Mouse (Mus musculus): ENCODE results near the gene Aktip. TPM values are rescaled to one million over a fixed set of nuclear protein-coding genes. Genes with fewer than 3 reads are reported as not detected.

The Aktip gene
- total RNA-seq, 2 experiments from 2014 or later: 51.7 to 54.2 TPM

DNA sequence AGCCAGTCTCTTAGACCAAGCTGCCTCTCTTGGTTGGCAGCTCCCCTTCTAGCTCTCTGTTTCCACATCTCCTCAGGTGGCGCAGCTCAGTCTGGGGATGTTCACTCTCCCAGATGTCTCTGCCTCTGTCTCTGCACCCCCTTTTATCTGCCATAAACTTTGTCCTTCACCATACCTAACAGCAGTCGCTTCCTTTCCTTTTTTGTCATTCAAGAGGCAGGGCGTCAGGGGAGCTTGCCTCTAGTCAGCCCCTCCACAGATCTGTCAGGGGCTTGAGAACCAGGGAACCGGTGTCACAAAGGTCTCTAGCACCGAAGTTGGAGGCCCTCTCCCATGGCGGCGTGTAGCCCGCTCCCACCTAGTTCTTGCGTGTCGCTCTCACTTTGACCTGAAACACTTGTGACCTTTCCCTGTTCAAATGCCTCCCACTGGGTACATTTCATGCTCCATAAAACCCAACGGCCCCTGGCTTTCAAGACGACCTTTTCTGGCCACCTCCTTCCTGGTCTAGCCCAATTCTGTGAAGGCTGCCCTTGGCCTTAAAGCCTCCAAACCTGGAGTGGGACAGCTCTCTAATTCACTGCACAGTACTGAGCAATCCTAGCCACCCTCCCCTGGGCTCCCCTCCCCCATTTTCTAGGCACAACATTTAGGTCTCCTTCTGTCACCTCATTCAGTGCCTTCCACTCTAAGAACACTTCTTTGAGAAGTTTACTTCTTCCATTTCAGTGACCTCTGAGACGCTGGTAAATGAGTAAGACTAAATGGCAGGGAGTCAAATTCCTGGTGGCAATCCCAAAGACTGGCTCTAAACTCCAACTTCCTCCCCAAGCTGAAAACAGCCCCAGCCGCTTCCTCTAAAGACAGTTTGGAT is 64.2 kb downstream of the Aktip start:
- TF ChIP-seq CTCF (IDR thresholded peaks at IDR 0.05): no peak
- intact Hi-C loops (cut with DNase I): no loop called here
- DNase-seq: no peak
- Histone ChIP-seq H3K27ac (peak overlapping the region; percentile 57), H3K4me3 (no peak overlapping the region)

- Histone ChIP-seq H3K4me3 (peak overlapping the region; percentile 98), H3K27ac (peak overlapping the region; percentile 91)
- intact Hi-C loops (cut with DNase I): no loop called here
- DNase-seq: no peak
- TF ChIP-seq CTCF (IDR thresholded peaks at IDR 0.05): no peak
These were observed 65.1 kb downstream of the Aktip start for GRCm38 (mm10) chr8:91134659-91135058.

DNA sequence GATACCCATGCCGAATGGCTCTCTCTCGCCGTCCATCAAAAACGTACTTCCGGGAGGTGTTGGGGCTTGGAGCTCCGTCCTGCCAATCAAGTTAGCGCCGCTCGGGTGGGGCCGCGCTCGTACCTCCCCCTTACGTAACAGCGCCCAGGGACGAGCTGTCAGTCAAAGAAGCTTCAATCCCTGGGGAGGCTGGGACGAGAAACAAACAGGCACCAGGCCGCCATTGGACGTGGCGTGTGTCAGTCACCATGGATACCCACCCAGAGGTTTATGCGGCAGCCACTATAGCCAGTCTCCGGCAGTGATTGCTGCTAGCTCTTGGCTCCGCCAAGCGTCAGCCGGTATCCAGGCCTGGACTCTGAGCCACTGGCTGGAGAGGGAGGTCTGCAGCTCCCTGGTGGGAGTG is 65.7 kb downstream of the Aktip start:
- H3K4me3 ChIP-seq: peak overlapping the region; percentile 98
- peak; percentile 99 for DNase-seq
- intact Hi-C loops (cut with DNase I): no loop called here
- peak; percentile 33 for TF ChIP-seq CTCF (IDR thresholded peaks at IDR 0.05)
- peak overlapping the region; percentile 91 for H3K27ac ChIP-seq

DNA sequence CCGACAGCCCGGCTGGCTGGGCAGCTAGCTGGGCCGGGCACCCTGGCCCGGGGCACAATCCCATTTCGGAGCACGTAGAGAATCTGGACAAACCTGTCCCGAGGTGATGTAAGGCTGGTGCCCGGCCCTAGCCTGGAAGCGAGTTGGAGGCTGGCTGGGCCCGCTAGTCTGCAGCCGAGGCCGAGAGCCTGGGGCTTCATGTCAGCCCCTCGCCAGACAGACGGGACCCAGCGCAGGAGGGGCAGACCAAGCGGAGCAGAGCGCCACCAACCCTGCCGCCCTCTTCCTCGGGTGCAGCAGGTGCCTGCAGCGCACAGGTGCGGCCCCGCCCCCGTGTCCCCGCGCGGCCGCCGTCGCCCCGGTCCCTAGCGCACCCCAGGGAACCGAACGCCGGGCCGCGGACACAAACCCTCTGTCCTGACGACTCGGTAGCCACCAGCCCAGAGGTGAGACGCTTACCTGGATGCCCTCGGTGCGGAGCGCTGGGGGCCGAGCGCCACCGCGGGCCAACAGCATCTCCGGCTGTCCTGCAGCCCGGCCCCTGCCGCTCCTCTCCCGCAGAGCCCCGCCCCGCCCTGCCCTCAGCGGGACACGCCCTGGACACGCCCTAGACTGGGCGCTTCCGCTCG is 66.2 kb downstream of the Aktip start:
- no peak for TF ChIP-seq CTCF (IDR thresholded peaks at IDR 0.05)
- intact Hi-C loops (cut with DNase I): no loop called here
- Histone ChIP-seq H3K4me3 (peak overlapping the region; percentile 98), H3K27ac (peak overlapping the region; percentile 89)
- DNase-seq: no peak

DNA sequence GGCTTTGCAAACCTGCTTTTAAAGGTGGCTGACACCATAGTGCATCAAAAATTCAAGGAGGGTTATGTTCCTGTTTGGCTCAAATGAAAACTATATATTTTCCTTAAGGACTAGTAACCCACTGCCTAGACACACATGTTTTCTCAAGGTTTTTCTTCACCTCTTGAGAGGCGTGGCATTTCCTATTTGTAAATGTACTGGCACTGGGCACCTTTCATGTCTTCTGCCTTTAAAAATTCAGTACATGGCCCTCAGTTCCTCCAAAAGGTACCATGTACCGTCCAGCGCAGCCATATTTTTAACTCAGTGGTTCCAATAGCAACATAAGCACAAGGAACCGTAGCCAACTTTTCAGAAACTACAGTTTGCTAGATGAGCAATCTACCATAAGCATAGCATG is 67.0 kb downstream of the Aktip start:
- intact Hi-C loops (cut with DNase I): no loop called here
- peak overlapping the region; percentile 98 for H3K4me3 ChIP-seq
- H3K27ac ChIP-seq: 0 out of 2 replicates have a peak overlapping the region, but pooled peaks have one; percentile 89
- DNase-seq: no peak
- TF ChIP-seq CTCF (IDR thresholded peaks at IDR 0.05): no peak

DNA sequence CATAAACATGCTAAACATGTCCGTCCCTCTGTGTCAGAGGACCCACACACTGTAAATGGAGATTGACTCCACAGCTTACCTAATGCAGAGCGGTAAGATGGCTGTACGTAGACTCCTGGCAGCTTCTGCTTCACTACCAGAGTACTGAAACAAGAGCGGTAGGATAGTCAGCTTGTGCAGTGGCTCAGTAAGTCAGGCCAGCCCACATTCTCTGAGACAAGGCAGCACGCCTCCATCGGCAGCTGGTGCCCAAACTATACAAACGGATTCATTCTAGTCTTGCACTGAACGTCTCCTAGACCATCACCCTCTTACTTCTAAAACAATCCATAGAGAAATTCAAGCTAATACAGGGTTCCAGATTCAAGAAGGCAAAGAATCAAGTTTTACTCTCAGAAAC is 73.0 kb downstream of the Aktip start:
- no peak for TF ChIP-seq CTCF (IDR thresholded peaks at IDR 0.05)
- Histone ChIP-seq H3K4me3 (no peak overlapping the region), H3K27ac (no peak overlapping the region)
- no peak for DNase-seq
- intact Hi-C loops (cut with DNase I): no loop called here

DNA sequence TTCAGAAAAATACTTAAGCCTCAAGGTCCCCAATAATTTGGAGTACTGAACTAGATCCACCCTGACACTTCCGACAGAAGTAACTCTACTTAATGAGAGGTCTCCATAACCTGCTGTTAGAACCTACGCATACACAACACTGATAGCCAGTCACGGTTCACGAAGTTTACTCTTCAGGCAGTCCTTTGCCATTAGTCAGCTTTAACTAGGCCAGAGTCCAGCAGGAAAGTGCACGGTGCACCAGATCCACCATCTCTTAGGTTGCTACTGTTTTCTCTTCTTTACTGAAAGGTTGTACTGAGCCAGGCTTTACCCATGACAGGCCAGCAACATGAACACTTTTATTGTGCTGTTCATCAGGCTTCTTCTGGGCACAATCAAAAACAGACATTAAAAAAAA is 75.5 kb downstream of the Aktip start:
- no peak overlapping the region for H3K27ac ChIP-seq
- intact Hi-C loops (cut with DNase I): no loop called here
- no peak for DNase-seq
- H3K4me3 ChIP-seq: no peak overlapping the region
- TF ChIP-seq CTCF (IDR thresholded peaks at IDR 0.05): no peak

- no peak overlapping the region for H3K27ac ChIP-seq
- intact Hi-C loops (cut with DNase I): loop anchor here (2.0 kb wide), 1 partner anchor 29 kb away; no protein-coding TSS in a partner anchor
- H3K4me3 ChIP-seq: no peak overlapping the region
- DNase-seq: no peak
- peak; percentile 67 for TF ChIP-seq CTCF (IDR thresholded peaks at IDR 0.05)
These were observed 81.6 kb downstream of the Aktip start for GRCm38 (mm10) chr8:91118131-91118530.

- no peak for DNase-seq
- Histone ChIP-seq H3K4me3 (no peak overlapping the region), H3K27ac (no peak overlapping the region)
- no peak; the same call in 1 of the 2 replicates for TF ChIP-seq CTCF (IDR thresholded peaks at IDR 0.05)
- intact Hi-C loops (cut with DNase I): no loop called here
These were observed 82.2 kb downstream of the Aktip start for GRCm38 (mm10) chr8:91117537-91117936.

- no peak for DNase-seq
- no peak for TF ChIP-seq CTCF (IDR thresholded peaks at IDR 0.05)
- no peak overlapping the region for H3K27ac ChIP-seq
- intact Hi-C loops (cut with DNase I): no loop called here
- H3K4me3 ChIP-seq: no peak overlapping the region
These were observed 84.9 kb downstream of the Aktip start for GRCm38 (mm10) chr8:91114910-91115309.

GRCm38 (mm10) chr8:91114428-91114827 is 85.3 kb downstream of the Aktip start:
- no peak for TF ChIP-seq CTCF (IDR thresholded peaks at IDR 0.05)
- intact Hi-C loops (cut with DNase I): no loop called here
- DNase-seq: no peak
- no peak overlapping the region for H3K4me3 ChIP-seq
- H3K27ac ChIP-seq: no peak overlapping the region

- TF ChIP-seq CTCF (IDR thresholded peaks at IDR 0.05): no peak
- Histone ChIP-seq H3K4me3 (no peak overlapping the region), H3K27ac (no peak overlapping the region)
- intact Hi-C loops (cut with DNase I): no loop called here
- DNase-seq: no peak
These were observed 87.8 kb downstream of the Aktip start for GRCm38 (mm10) chr8:91111868-91112477.

GRCm38 (mm10) chr8:91106271-91106670 is 93.5 kb downstream of the Aktip start:
- H3K4me3 ChIP-seq: no peak overlapping the region
- no peak for TF ChIP-seq CTCF (IDR thresholded peaks at IDR 0.05)
- no peak for DNase-seq
- H3K27ac ChIP-seq: no peak overlapping the region
- intact Hi-C loops (cut with DNase I): no loop called here

Data from gastrocnemius, adult 2 months (tissue).